Mouse (Mus musculus): ENCODE measurements around the gene Gm20388.

DNA sequence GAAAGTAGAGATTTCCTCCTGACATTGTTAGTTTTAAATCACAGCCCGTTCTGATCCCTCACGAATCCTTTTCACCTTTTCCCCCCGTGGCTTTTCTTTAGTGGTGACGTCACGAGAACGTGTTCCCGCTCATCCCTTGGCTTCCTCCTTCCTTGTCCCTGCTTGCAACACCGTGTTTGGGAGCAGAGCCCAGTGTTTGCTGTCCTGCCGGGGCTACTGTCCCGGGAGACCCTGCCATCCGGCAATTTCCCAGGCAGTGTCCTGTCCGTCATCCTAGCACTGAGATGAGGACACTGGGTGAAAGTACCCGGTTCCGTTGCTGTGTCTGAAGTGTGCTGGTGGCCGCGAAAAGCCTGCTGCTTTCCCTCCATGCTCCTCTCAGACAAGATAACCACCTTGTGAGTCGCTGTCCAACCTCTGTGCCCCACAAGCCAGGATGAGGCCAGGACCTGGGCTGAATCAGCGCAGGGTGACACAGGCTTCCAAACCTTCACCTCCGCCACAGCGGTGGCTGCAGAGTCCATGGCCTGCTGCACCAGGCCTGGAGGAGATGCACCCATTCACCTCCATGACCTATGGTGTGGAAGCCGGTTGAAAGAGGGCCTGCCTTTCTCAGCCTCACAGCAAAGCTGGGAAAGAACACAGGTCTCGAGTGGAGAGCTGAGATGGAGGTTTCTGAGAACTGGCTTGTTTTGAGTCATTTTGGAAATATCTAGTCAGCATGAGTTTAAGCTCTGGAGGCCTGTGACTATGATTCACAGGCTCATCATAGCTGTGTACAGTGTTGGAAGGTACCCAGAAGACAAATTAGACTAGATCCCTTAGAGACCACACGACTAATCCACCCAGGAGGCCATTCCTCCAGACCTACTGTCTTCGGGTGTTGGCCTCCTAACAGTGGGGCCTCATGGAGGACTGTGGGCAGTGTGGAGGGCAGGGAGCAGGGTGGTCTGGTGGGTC, 4367.6 kb downstream of the Gm20388 start:
- no peak for TF ChIP-seq CTCF (IDR thresholded peaks at IDR 0.05; ENCODE audit: low read depth)
- TF ChIP-seq EP300 (optimal IDR thresholded peaks at IDR 0.05) = no peak
